Mouse (Mus musculus): Measurements from ENCODE around the gene Stxbp4. TPM values are rescaled to one million over a fixed set of nuclear protein-coding genes. Genes with fewer than 3 reads are reported as not detected.

The Stxbp4 gene
- polyA plus RNA-seq, 1 experiment from 2014 or later, result 7.0 TPM

GRCm38 (mm10) chr11:90494981-90495380, 142.9 kb downstream of the Stxbp4 start:
- H3K4me1 ChIP-seq (replicated peaks), result no peaks in the 10 kb centered on the region
- DNase-seq, result no peak
- no peak overlapping the region for H3K27ac ChIP-seq
- H3K4me2 ChIP-seq, result no peak overlapping the region
- H3K4me3 ChIP-seq (replicated peaks), result no peak overlapping the region
- no peaks in the 10 kb centered on the region for H3K36me3 ChIP-seq
- H3K27me3 ChIP-seq, result no peaks in the 10 kb centered on the region
- no peaks in the 10 kb centered on the region for H3K9me3 ChIP-seq (replicated peaks)
- ATAC-seq (ENCODE audit: low read depth), result no peak
- 69% methylated on average over 1 of the region's 1 CpGs for WGBS (ENCODE audit: insufficient replicate concordance)
- H3K9ac ChIP-seq, result no peak overlapping the region

- no peak overlapping the region for H3K4me3 ChIP-seq (replicated peaks)
- 68% methylated on average over 4 of the region's 4 CpGs for WGBS (ENCODE audit: insufficient replicate concordance)
- H3K27me3 ChIP-seq, result no peaks in the 10 kb centered on the region
- DNase-seq, result no peak
- H3K36me3 ChIP-seq, result no peaks in the 10 kb centered on the region
- no peaks in the 10 kb centered on the region for H3K4me1 ChIP-seq (replicated peaks)
- no peak for ATAC-seq (ENCODE audit: low read depth)
- H3K27ac ChIP-seq, result no peak overlapping the region
- H3K9me3 ChIP-seq (replicated peaks), result no peaks in the 10 kb centered on the region
- no peak overlapping the region for H3K4me2 ChIP-seq
- no peak overlapping the region for H3K9ac ChIP-seq
Observed at GRCm38 (mm10) chr11:90492511-90492910, 145.4 kb downstream of the Stxbp4 start.

DNA sequence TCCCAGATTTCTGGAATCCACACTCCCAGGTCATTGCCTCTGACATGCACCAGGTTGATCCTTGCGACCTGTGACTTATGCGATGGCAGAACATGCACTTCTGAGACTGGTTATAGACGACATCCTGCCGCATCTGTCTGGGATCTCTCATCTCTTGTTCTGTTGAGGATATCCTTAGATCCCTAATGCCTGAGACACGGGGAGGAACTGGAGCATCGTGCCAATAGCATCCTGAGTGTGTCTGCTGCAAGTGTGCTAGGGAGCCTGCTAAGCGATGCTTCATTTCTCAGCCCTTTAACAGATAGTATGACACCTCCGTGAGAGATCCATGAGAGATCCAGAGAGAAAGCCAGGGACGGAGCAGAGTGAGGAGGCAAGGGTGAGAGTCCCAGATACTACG, 148.7 kb downstream of the Stxbp4 start:
- no peak overlapping the region for H3K9ac ChIP-seq
- no peak overlapping the region for H3K4me2 ChIP-seq
- H3K36me3 ChIP-seq, result no peaks in the 10 kb centered on the region
- H3K9me3 ChIP-seq (replicated peaks), result no peaks in the 10 kb centered on the region
- DNase-seq (no peak), ATAC-seq (ENCODE audit: low read depth) (no peak)
- H3K4me1 ChIP-seq (replicated peaks), result no peaks in the 10 kb centered on the region
- no peaks in the 10 kb centered on the region for H3K27me3 ChIP-seq
- WGBS (ENCODE audit: insufficient replicate concordance), result 79% methylated on average over 10 of the region's 10 CpGs
- no peak overlapping the region for H3K4me3 ChIP-seq (replicated peaks)
- no peak overlapping the region for H3K27ac ChIP-seq

- no peaks in the 10 kb centered on the region for H3K4me1 ChIP-seq (replicated peaks)
- 82% methylated on average over 8 of the region's 8 CpGs for WGBS (ENCODE audit: insufficient replicate concordance)
- no peak for ATAC-seq (ENCODE audit: low read depth)
- H3K4me2 ChIP-seq, result no peak overlapping the region
- no peaks in the 10 kb centered on the region for H3K9me3 ChIP-seq (replicated peaks)
- H3K9ac ChIP-seq, result no peak overlapping the region
- H3K27ac ChIP-seq, result no peak overlapping the region
- no peak for DNase-seq
- no peak overlapping the region for H3K4me3 ChIP-seq (replicated peaks)
- no peaks in the 10 kb centered on the region for H3K27me3 ChIP-seq
- H3K36me3 ChIP-seq, result no peaks in the 10 kb centered on the region
Observed at GRCm38 (mm10) chr11:90487686-90488085, 150.2 kb downstream of the Stxbp4 start.

DNA sequence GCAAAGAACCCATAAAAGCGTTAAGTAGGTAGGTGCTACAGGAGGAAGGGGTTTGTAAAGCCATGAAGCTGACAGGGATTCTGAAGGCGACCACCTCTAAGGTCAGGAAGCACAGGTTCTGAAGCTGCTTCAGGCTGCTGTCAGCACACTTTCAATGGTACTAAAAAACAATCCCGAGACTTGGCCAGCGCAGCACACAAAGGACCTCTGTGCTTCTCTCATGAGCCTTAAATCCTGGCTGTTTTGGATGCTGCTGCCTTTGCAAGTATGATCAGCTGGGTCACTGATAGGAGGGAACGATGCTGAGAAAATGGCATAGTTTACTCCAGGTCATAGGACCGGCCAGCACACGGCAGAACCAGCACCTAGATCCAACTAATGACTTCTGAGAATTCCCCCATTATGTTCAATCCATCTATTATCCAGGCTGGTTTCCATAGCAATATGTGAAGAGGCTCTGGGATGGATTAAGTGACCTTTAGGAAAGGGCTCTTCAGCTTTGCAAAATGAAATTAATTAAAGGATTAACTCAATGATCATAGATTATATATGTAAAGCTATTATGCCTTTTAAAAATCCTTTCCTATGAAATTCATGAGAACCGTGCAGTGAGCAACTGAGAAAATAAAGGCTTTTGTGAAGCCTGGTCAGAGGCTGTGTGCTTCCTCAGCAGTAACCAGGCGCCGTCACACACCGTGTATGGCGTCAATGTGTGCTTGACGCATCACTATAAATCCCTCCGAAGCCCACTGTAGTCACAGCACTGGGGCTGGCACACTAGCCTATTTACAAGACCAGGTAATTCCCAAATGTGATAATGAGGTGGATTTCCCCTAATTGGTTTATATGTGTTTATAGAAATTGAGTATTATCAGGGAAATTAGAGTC, 152.9 kb downstream of the Stxbp4 start:
- Histone ChIP-seq H3K9me3 (replicated peaks) (no peaks in the 10 kb centered on the region), H3K4me3 (replicated peaks) (no peak overlapping the region), H3K4me1 (replicated peaks) (no peaks in the 10 kb centered on the region), H3K27ac (no peak overlapping the region), H3K4me2 (no peak overlapping the region), H3K9ac (no peak overlapping the region), H3K36me3 (no peaks in the 10 kb centered on the region), H3K27me3 (no peaks in the 10 kb centered on the region)
- 79% methylated on average over 14 of the region's 14 CpGs for WGBS (ENCODE audit: insufficient replicate concordance)
- ATAC-seq (ENCODE audit: low read depth), result no peak
- DNase-seq, result no peak

DNA sequence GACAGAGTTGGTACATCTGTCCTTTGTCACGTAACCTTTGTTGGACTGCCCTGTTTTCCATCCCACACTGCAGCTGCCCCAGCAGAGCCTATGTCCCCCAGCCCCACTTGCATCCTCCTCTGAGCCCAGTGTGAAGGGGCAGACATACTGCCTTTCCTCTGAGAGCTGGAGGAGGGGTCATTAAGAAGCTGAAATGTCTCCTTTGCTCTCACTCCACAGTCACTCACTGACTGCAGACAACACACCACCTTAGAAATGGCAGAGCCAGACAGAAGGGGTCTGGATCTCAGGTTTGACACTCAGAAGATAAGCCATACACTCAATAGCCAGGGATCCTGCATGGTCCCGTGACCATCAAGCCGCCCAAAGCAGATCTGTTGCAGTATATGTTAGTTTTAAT, 154.1 kb downstream of the Stxbp4 start:
- ATAC-seq (ENCODE audit: low read depth) (no peak), DNase-seq (no peak)
- whole genome bisulfite sequencing (ENCODE audit: insufficient replicate concordance), result 76% methylated on average over 3 of the region's 3 CpGs
- Histone ChIP-seq H3K4me2 (no peak overlapping the region), H3K27me3 (no peaks in the 10 kb centered on the region), H3K9ac (no peak overlapping the region), H3K4me3 (replicated peaks) (no peak overlapping the region), H3K36me3 (no peaks in the 10 kb centered on the region), H3K9me3 (replicated peaks) (no peaks in the 10 kb centered on the region), H3K27ac (no peak overlapping the region), H3K4me1 (replicated peaks) (no peaks in the 10 kb centered on the region)

- Histone ChIP-seq H3K27ac (no peak overlapping the region), H3K36me3 (no peaks in the 10 kb centered on the region), H3K4me3 (replicated peaks) (no peak overlapping the region), H3K9ac (no peak overlapping the region), H3K27me3 (no peaks in the 10 kb centered on the region), H3K4me1 (replicated peaks) (no peaks in the 10 kb centered on the region), H3K4me2 (no peak overlapping the region), H3K9me3 (replicated peaks) (no peaks in the 10 kb centered on the region)
- WGBS (ENCODE audit: insufficient replicate concordance), result 59% methylated on average over 1 of the region's 1 CpGs
- ATAC-seq (ENCODE audit: low read depth) (no peak), DNase-seq (no peak)
Observed at GRCm38 (mm10) chr11:90481828-90482227, 156.1 kb downstream of the Stxbp4 start.

GRCm38 (mm10) chr11:90470271-90470670, 167.6 kb downstream of the Stxbp4 start:
- WGBS (ENCODE audit: insufficient replicate concordance), result 66% methylated on average over 4 of the region's 4 CpGs
- H3K9me3 ChIP-seq (replicated peaks), result no peaks in the 10 kb centered on the region
- no peak overlapping the region for H3K9ac ChIP-seq
- DNase-seq (no peak), ATAC-seq (ENCODE audit: low read depth) (no peak)
- no peak overlapping the region for H3K4me3 ChIP-seq (replicated peaks)
- H3K27me3 ChIP-seq, result no peaks in the 10 kb centered on the region
- H3K36me3 ChIP-seq, result no peaks in the 10 kb centered on the region
- no peaks in the 10 kb centered on the region for H3K4me1 ChIP-seq (replicated peaks)
- no peak overlapping the region for H3K27ac ChIP-seq
- no peak overlapping the region for H3K4me2 ChIP-seq

GRCm38 (mm10) chr11:90464046-90464595, 173.8 kb downstream of the Stxbp4 start:
- no peak overlapping the region for H3K4me3 ChIP-seq (replicated peaks)
- no peak for DNase-seq
- no peak overlapping the region for H3K4me2 ChIP-seq
- H3K27me3 ChIP-seq, result no peaks in the 10 kb centered on the region
- H3K36me3 ChIP-seq, result no peaks in the 10 kb centered on the region
- H3K9me3 ChIP-seq (replicated peaks), result no peaks in the 10 kb centered on the region
- WGBS (ENCODE audit: insufficient replicate concordance), result 63% methylated on average over 10 of the region's 10 CpGs
- no peak overlapping the region for H3K9ac ChIP-seq
- ATAC-seq (ENCODE audit: low read depth), result no peak
- H3K27ac ChIP-seq, result no peak overlapping the region
- no peaks in the 10 kb centered on the region for H3K4me1 ChIP-seq (replicated peaks)

DNA sequence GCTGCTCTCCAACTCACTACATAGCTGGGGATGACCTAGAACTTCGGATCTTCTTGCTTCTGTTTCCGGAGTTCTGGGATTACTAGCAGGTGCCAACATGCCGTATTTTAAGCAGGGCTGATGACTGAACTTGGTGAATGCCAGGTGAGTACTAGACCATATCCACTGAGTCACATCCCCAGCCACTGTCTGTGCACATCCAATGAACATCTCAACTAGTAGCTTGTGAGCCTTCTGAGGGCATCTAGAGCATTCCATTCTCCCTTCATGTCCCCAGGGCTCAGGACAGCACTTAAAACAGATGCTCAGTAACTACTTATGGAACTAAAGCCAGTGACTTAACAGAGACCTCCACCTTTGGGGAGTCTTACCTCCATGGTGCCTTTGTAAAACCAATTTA, 177.4 kb downstream of the Stxbp4 start:
- Histone ChIP-seq H3K4me3 (replicated peaks) (no peak overlapping the region), H3K36me3 (no peaks in the 10 kb centered on the region), H3K4me2 (no peak overlapping the region), H3K9me3 (replicated peaks) (no peaks in the 10 kb centered on the region), H3K27ac (no peak overlapping the region), H3K9ac (no peak overlapping the region), H3K4me1 (replicated peaks) (no peaks in the 10 kb centered on the region), H3K27me3 (no peaks in the 10 kb centered on the region)
- no peak for ATAC-seq (ENCODE audit: low read depth)
- DNase-seq, result no peak
- WGBS (ENCODE audit: insufficient replicate concordance), result 65% methylated on average over 3 of the region's 3 CpGs

GRCm38 (mm10) chr11:90452134-90452533, 185.8 kb downstream of the Stxbp4 start:
- H3K4me3 ChIP-seq (replicated peaks), result no peak overlapping the region
- DNase-seq, result no peak
- H3K27ac ChIP-seq, result no peak overlapping the region
- H3K36me3 ChIP-seq, result no peaks in the 10 kb centered on the region
- ATAC-seq (ENCODE audit: low read depth), result no peak
- no peaks in the 10 kb centered on the region for H3K4me1 ChIP-seq (replicated peaks)
- H3K4me2 ChIP-seq, result no peak overlapping the region
- no peaks in the 10 kb centered on the region for H3K9me3 ChIP-seq (replicated peaks)
- H3K9ac ChIP-seq, result no peak overlapping the region
- H3K27me3 ChIP-seq, result no peaks in the 10 kb centered on the region
- 33% methylated on average over 3 of the region's 3 CpGs for WGBS (ENCODE audit: insufficient replicate concordance)

DNA sequence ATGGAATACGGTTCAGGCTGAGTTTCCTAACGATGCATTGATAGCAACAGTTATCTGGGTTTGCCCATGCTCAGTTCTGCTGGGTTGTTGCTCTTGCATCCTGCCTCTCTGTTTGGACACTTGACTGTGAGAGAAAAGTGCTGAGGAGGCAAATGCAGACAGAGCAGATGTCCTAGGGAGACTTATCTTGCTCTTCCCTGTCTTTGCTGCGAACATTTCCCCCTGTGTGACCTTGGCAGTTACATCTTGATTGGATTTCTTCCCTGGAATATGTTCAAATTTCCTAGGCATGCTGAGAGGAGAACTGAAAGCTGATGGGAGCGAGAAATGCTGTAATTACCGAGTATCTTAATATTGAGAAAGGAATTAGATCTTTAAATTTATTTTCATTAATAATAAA, 186.4 kb downstream of the Stxbp4 start:
- H3K27ac ChIP-seq, result no peak overlapping the region
- WGBS (ENCODE audit: insufficient replicate concordance), result 58% methylated on average over 5 of the region's 5 CpGs
- H3K36me3 ChIP-seq, result no peaks in the 10 kb centered on the region
- ATAC-seq (ENCODE audit: low read depth), result no peak
- H3K9ac ChIP-seq, result no peak overlapping the region
- H3K4me1 ChIP-seq (replicated peaks), result no peaks in the 10 kb centered on the region
- H3K4me3 ChIP-seq (replicated peaks), result no peak overlapping the region
- no peak for DNase-seq
- no peak overlapping the region for H3K4me2 ChIP-seq
- no peaks in the 10 kb centered on the region for H3K27me3 ChIP-seq
- no peaks in the 10 kb centered on the region for H3K9me3 ChIP-seq (replicated peaks)
